Mouse (Mus musculus) heart, embryonic 10.5 days (tissue): ENCODE results near the gene Cpt1a. TPM values are rescaled to one million over a fixed set of nuclear protein-coding genes. Genes with fewer than 3 reads are reported as not detected.

Experiments used
- DNase-seq: peaks from one replicate; pipeline ENCODE4 v3.0.0-alpha.2; 2017; ENCODE audit warnings: low spot score
- H3K27ac ChIP-seq: fragments of 300-500 bp; sonication (generic); 2 replicates; pipeline ENCODE4 v1.5.1; 2016; ENCODE audit warnings: mild to moderate bottlenecking
- H3K27me3 ChIP-seq: fragments of 300-500 bp; sonication (generic); 2 replicates; pipeline ENCODE4 v1.6.1; 2016; ENCODE audit warnings: mild to moderate bottlenecking; ENCODE audit not compliant: poor library complexity, insufficient read depth, severe bottlenecking
- H3K36me3 ChIP-seq: fragments of 300-500 bp; sonication (generic); 2 replicates; pipeline ENCODE4 v1.6.1; 2016; ENCODE audit warnings: mild to moderate bottlenecking, moderate library complexity
- H3K4me1 ChIP-seq: fragments of 300-500 bp; sonication (generic); 2 replicates; pipeline ENCODE4 v1.6.1; 2016; ENCODE audit warnings: mild to moderate bottlenecking
- H3K4me3 ChIP-seq: fragments of 300-500 bp; sonication (generic); 2 replicates; pipeline ENCODE4 v1.5.1; 2016; ENCODE audit warnings: mild to moderate bottlenecking, moderate library complexity
- H3K9me3 ChIP-seq: fragments of 300-500 bp; sonication (generic); 2 replicates; pipeline ENCODE4 v1.6.1; 2016; ENCODE audit warnings: mild to moderate bottlenecking, moderate library complexity
- WGBS: fragments of 180-500 bp; shearing (Covaris S2); methylation state at CpG from one replicate; pipeline ENCODE4 v1.1.7; 2016; 5-methylcytosine and 5-hydroxymethylcytosine counted together
- polyA plus RNA-seq: library from polyadenylated mRNA; unstranded; fragments of >200 nt; fragmentation: Nextera tagmentation; extraction: Ambion mirVana; gene quantifications from 2 replicates; pipeline ENCODE4 v1.2.1, GENCODE M21; 2016

Cpt1a gene
- polyA plus RNA-seq, 1 experiment from 2014 or later: 7.1 TPM

GRCm38 (mm10) chr19:3333694-3334515 lies 11.8 kb downstream of the Cpt1a start:
- DNase-seq: no peak
- Histone ChIP-seq H3K4me1 (peaks cover 8% of the 10 kb centered on the region; the same call in 1 of the 2 replicates), H3K36me3 (no peaks in the 10 kb centered on the region), H3K27me3 (no peaks in the 10 kb centered on the region), H3K9me3 (no peaks in the 10 kb centered on the region), H3K4me3 (no peak overlapping the region), H3K27ac (no peak overlapping the region)
- WGBS: 80% methylated on average over 17 of the region's 17 CpGs

DNA sequence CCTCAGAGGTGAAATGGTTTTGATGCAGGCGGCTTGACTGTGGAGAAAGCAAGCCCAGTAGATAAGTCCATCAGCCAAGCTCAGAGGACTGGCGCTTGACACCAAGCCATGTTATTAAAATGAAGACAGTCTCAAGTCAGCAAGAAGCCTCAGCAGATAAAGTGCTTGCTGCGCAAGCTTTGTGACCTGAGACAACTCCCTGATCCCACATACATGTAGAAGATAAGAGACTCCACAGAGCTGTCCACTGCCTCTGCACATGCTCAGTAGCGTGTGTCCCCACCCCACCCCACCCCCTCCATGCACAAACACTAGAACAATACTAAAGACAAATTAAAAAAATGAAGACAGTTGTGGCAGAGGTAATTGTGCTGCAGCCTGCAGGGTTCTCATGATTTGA lies 12.4 kb downstream of the Cpt1a start:
- WGBS: 75% methylated on average over 4 of the region's 4 CpGs
- H3K4me1 ChIP-seq: peaks cover 8% of the 10 kb centered on the region; the same call in 1 of the 2 replicates
- DNase-seq: no peak

GRCm38 (mm10) chr19:3335917-3336316 lies 13.8 kb downstream of the Cpt1a start:
- Histone ChIP-seq H3K27ac (no peak overlapping the region), H3K4me3 (no peak overlapping the region), H3K9me3 (no peaks in the 10 kb centered on the region), H3K27me3 (no peaks in the 10 kb centered on the region), H3K4me1 (peaks cover 8% of the 10 kb centered on the region; the same call in 1 of the 2 replicates), H3K36me3 (no peaks in the 10 kb centered on the region)
- no peak for DNase-seq
- 61% methylated on average over 1 of the region's 1 CpGs for WGBS

More for the DNA sequence above, 12.4 kb downstream of the Cpt1a start:
- no peak overlapping the region for H3K4me3 ChIP-seq
- no peaks in the 10 kb centered on the region for H3K9me3 ChIP-seq
- no peaks in the 10 kb centered on the region for H3K36me3 ChIP-seq
- no peak overlapping the region for H3K27ac ChIP-seq
- no peaks in the 10 kb centered on the region for H3K27me3 ChIP-seq

GRCm38 (mm10) chr19:3336485-3337255 lies 14.5 kb downstream of the Cpt1a start:
- no peaks in the 10 kb centered on the region for H3K36me3 ChIP-seq
- H3K4me3 ChIP-seq: no peak overlapping the region
- DNase-seq: no peak
- no peak overlapping the region for H3K27ac ChIP-seq
- WGBS: 64% methylated on average over 8 of the region's 8 CpGs
- peaks cover 8% of the 10 kb centered on the region; the same call in 1 of the 2 replicates for H3K4me1 ChIP-seq
- H3K27me3 ChIP-seq: no peaks in the 10 kb centered on the region
- H3K9me3 ChIP-seq: no peaks in the 10 kb centered on the region

GRCm38 (mm10) chr19:3339187-3339586 lies 17.1 kb downstream of the Cpt1a start:
- H3K27me3 ChIP-seq: no peaks in the 10 kb centered on the region
- H3K9me3 ChIP-seq: no peaks in the 10 kb centered on the region
- DNase-seq: no peak
- H3K36me3 ChIP-seq: no peaks in the 10 kb centered on the region
- WGBS: 80% methylated on average over 8 of the region's 8 CpGs
- peaks cover 3% of the 10 kb centered on the region; the same call in 1 of the 2 replicates for H3K4me1 ChIP-seq
- H3K4me3 ChIP-seq: no peak overlapping the region
- H3K27ac ChIP-seq: no peak overlapping the region

GRCm38 (mm10) chr19:3341021-3341420 lies 18.9 kb downstream of the Cpt1a start:
- no peak for DNase-seq
- no peak overlapping the region for H3K27ac ChIP-seq
- H3K36me3 ChIP-seq: no peaks in the 10 kb centered on the region
- H3K4me3 ChIP-seq: no peak overlapping the region
- H3K4me1 ChIP-seq: no peaks in the 10 kb centered on the region; the same call in 1 of the 2 replicates
- H3K9me3 ChIP-seq: no peaks in the 10 kb centered on the region
- no peaks in the 10 kb centered on the region for H3K27me3 ChIP-seq
- 69% methylated on average over 3 of the region's 3 CpGs for WGBS

- H3K4me1 ChIP-seq: no peaks in the 10 kb centered on the region; the same call in 1 of the 2 replicates
- WGBS: 73% methylated on average over 3 of the region's 3 CpGs
- no peaks in the 10 kb centered on the region for H3K27me3 ChIP-seq
- H3K27ac ChIP-seq: no peak overlapping the region
- H3K9me3 ChIP-seq: no peaks in the 10 kb centered on the region
- no peak for DNase-seq
- H3K36me3 ChIP-seq: no peaks in the 10 kb centered on the region
- no peak overlapping the region for H3K4me3 ChIP-seq
Observed at GRCm38 (mm10) chr19:3343929-3344328, 21.8 kb downstream of the Cpt1a start.

GRCm38 (mm10) chr19:3344636-3345544 lies 22.8 kb downstream of the Cpt1a start:
- no peak overlapping the region for H3K4me3 ChIP-seq
- WGBS: 86% methylated on average over 8 of the region's 8 CpGs

GRCm38 (mm10) chr19:3347784-3348183 lies 25.6 kb downstream of the Cpt1a start:
- no peak for DNase-seq
- Histone ChIP-seq H3K27me3 (no peaks in the 10 kb centered on the region), H3K4me1 (no peaks in the 10 kb centered on the region; the same call in 1 of the 2 replicates), H3K36me3 (peaks cover 6% of the 10 kb centered on the region; the same call in 1 of the 2 replicates), H3K9me3 (no peaks in the 10 kb centered on the region), H3K27ac (no peak overlapping the region), H3K4me3 (no peak overlapping the region)
- 90% methylated on average over 1 of the region's 1 CpGs for WGBS

More at GRCm38 (mm10) chr19:3344636-3345544, 22.8 kb downstream of the Cpt1a start:
- no peak for DNase-seq
- Histone ChIP-seq H3K4me1 (no peaks in the 10 kb centered on the region; the same call in 1 of the 2 replicates), H3K27ac (no peak overlapping the region), H3K36me3 (peaks cover 4% of the 10 kb centered on the region; the same call in 1 of the 2 replicates), H3K27me3 (no peaks in the 10 kb centered on the region), H3K9me3 (no peaks in the 10 kb centered on the region)

GRCm38 (mm10) chr19:3353415-3354111 lies 31.4 kb downstream of the Cpt1a start:
- Histone ChIP-seq H3K27ac (peak overlapping the region; percentile 18; the same call in 1 of the 2 replicates), H3K4me3 (no peak overlapping the region), H3K4me1 (peaks cover 8% of the 10 kb centered on the region; the same call in 1 of the 2 replicates), H3K27me3 (no peaks in the 10 kb centered on the region), H3K36me3 (peaks cover 6% of the 10 kb centered on the region; the same call in 1 of the 2 replicates), H3K9me3 (no peaks in the 10 kb centered on the region)
- DNase-seq: no peak
- 52% methylated on average over 7 of the region's 7 CpGs for WGBS

GRCm38 (mm10) chr19:3355096-3355495 lies 33.0 kb downstream of the Cpt1a start:
- H3K4me3 ChIP-seq: no peak overlapping the region
- H3K27ac ChIP-seq: no peak overlapping the region
- no peaks in the 10 kb centered on the region for H3K9me3 ChIP-seq
- 58% methylated on average over 5 of the region's 5 CpGs for WGBS
- H3K36me3 ChIP-seq: peaks cover under 1% of the 10 kb centered on the region; the same call in 1 of the 2 replicates
- DNase-seq: no peak
- no peaks in the 10 kb centered on the region for H3K27me3 ChIP-seq
- peaks cover 8% of the 10 kb centered on the region; the same call in 1 of the 2 replicates for H3K4me1 ChIP-seq
